Mouse (Mus musculus) erythroid progenitor cell, adult 5-6 weeks (primary cell): ENCODE data around the gene Six4. TPM values are rescaled to one million over a fixed set of nuclear protein-coding genes. Genes with fewer than 3 reads are reported as not detected.

Source experiments
- total RNA-seq, 2 experiments: library from RNA; stranded (forward) in 1 of 2; stranded (reverse) in 1 of 2; fragments of 150-400 nt in 1 of 2; fragments of 186-747, 209-891 nt in 1 of 2; gene quantifications; 2 replicates each; pipeline versions ENCODE4 v1.2.3 to v1.2.4; 2015 to 2017; ENCODE audit warnings: low replicate concordance in 2 of 2

The Six4 gene
- total RNA-seq, 2 experiments from 2014 or later, result not detected

Other genes with a start within 250 kb of the Six4 start
- not detected in 2 replicates for gene Six6, start 173.6 kb downstream of the Six4 start, total RNA-seq (2015; ENCODE audit: low replicate concordance)
- gene Six6, start 173.6 kb downstream of the Six4 start, total RNA-seq (2017; ENCODE audit: low replicate concordance), result not detected in 2 replicates
- gene 4930447C04Rik, start 172.7 kb downstream of the Six4 start, total RNA-seq (2015; ENCODE audit: low replicate concordance), result not detected in 2 replicates
- not detected in 2 replicates for gene 4930447C04Rik, start 172.7 kb downstream of the Six4 start, total RNA-seq (2017; ENCODE audit: low replicate concordance)
- not detected in 2 replicates for gene Six1, start 59.6 kb downstream of the Six4 start, total RNA-seq (2015; ENCODE audit: low replicate concordance)
- gene Six1, start 59.6 kb downstream of the Six4 start, total RNA-seq (2017; ENCODE audit: low replicate concordance), result 0.51 TPM in 1 of 2 replicates, not detected in the other
- 5.0 TPM in 2 replicates for gene Mnat1, start 10.3 kb upstream of the Six4 start, total RNA-seq (2015; ENCODE audit: low replicate concordance)
- 1.4 and 5.0 TPM in 2 replicates for gene Mnat1, start 10.3 kb upstream of the Six4 start, total RNA-seq (2017; ENCODE audit: low replicate concordance)
- gene Trmt5, start 173.3 kb upstream of the Six4 start, total RNA-seq (2015; ENCODE audit: low replicate concordance), result 7.2 and 7.5 TPM in 2 replicates
- gene Trmt5, start 173.3 kb upstream of the Six4 start, total RNA-seq (2017; ENCODE audit: low replicate concordance), result 1.4 and 4.8 TPM in 2 replicates
- gene Slc38a6, start 173.3 kb upstream of the Six4 start, total RNA-seq (2015; ENCODE audit: low replicate concordance), result 2.9 and 6.3 TPM in 2 replicates
- gene Slc38a6, start 173.3 kb upstream of the Six4 start, total RNA-seq (2017; ENCODE audit: low replicate concordance), result 0.30 and 0.51 TPM in 2 replicates